Mouse (Mus musculus): ENCODE data around the gene Kirrel.

- TF ChIP-seq CTCF (IDR thresholded peaks at IDR 0.05; ENCODE audit: borderline replicate concordance, extremely low read depth, insufficient read depth, insufficient read length) (no peak), POLR2A (IDR thresholded peaks at IDR 0.05; ENCODE audit: borderline replicate concordance, extremely low read depth, insufficient read depth, insufficient read length, poor library complexity, severe bottlenecking) (no peak)
Observed at GRCm38 (mm10) chr3:87165291-87165881, 9.2 kb downstream of the Kirrel start.
